Mouse (Mus musculus) megakaryocyte, adult 5-6 weeks (primary cell): Measurements from ENCODE around the gene Pin4. TPM values are rescaled to one million over a fixed set of nuclear protein-coding genes. Genes with fewer than 3 reads are reported as not detected.
A peak's percentile ranks its signal among the peaks of the same experiment; 100 is the strongest.

ENCODE experiments used
- ATAC-seq: 2 replicates; pipeline ENCODE4 v1.8.0; 2016; ENCODE audit warnings: mild to moderate bottlenecking, inconsistent platforms; ENCODE audit not compliant: poor library complexity, severe bottlenecking
- total RNA-seq, 2 experiments: library from RNA; stranded (forward) in 1 of 2; stranded (reverse) in 1 of 2; fragments of 153-499, 151-499 nt in 1 of 2; fragments of 221-1000, 200-1000 nt in 1 of 2; gene quantifications; 2 replicates each; pipeline versions ENCODE4 v1.2.3 to v1.2.4; 2015 to 2017

Gene Pin4
- total RNA-seq, 2 experiments from 2014 or later = 55.5 to 116 TPM

DNA sequence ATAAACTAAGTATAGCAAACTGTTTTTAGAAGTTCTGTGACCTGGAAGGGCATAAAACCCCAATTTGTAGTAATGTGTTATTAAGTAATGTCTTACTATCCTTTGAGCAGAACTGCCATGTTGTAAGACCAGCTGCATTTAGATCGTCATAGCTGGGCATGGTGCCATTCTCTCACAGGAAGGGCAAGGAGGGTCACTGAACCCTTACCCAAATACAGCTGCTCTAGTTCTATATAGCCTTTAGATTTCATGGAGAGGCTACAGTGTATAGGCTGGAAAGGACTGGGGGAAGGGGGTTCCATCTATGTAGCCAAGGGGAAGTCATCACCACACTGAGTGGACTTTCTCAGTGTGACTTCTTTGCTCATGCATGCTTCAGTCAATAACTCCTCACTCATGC lies 21.9 kb downstream of the Pin4 start:
- ATAC-seq = no peak

DNA sequence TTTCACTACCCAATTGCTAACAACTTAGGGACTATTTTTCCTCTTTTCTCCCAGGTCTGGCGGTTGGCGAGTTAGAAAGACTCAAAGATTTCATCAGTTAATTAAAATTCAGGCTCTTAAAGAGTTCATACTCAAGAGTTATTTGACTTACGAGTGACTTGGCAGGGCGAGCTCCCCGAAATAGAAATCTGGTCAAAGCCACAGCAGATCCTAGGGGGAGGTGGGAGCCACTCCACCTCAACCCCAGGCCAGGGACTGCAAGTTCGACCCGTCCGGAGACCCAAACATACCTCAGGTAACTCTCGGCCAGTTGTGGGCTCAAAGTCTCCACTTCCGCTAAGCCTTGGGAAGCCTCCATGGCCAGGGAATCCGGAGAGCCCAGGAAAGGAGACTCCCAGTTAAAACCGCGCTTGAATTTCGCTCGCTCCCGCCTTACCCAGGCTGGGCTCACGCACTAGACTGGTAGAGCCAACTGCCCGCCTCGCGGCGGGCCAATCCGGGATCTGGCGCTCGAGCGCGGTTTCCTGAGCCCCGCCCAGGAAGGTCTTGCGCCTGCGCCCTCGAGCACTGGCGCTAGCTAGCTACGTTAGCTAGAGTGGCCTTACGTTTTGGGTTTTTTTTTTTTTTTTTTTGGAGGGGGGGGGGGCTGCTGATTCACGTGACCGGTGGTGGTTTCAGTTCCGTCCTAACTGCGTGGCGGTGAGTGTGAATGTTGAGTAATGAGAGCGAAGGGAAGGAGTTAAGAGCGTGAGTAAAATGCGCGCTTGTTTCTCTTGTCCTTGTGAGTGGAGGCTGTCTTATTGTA lies 37.6 kb downstream of the Pin4 start, which contains the start of gene Ercc6l:
Ercc6l (minus strand) TSS at position 474 of the 805 bp plus-strand sequence.
- peak; percentile 97 for ATAC-seq

DNA sequence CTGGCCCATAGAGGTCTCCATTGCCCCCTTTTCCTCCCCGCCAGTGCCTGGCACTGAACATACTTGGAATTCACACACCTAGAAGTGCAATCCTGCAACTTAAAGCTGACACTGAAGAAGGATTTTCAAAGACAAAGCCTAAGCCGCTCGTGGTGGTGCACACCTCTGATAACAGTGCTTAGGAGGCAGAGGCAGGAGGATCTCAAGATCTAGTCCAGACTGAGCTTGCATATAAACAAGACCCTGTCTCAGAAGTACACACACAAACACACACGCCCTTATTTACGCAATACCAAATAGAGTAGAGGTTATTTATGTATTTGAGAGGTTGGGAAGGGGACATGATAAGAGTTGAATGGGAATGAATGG lies 38.2 kb downstream of the Pin4 start:
- ATAC-seq = no peak

DNA sequence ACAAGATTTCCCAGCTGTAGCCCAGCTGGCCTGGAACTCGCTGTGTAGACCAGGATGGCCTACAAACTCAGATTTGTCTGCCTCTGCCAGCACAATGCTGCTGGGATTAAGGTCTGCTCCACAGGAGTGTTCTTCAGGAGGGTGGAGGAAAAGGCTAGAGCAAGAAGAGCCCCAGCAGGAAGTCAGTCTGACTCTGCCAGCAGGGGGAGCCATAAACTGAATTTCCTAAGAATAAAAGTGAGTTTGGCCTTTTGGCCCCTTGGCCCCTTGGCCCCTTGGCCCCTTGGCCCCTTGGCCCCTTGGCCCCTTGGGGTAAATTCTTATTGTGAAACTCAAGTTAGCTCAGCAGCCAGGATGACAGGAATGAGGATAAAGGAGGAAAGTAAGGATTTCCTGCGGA lies 40.5 kb downstream of the Pin4 start:
- no peak for ATAC-seq

DNA sequence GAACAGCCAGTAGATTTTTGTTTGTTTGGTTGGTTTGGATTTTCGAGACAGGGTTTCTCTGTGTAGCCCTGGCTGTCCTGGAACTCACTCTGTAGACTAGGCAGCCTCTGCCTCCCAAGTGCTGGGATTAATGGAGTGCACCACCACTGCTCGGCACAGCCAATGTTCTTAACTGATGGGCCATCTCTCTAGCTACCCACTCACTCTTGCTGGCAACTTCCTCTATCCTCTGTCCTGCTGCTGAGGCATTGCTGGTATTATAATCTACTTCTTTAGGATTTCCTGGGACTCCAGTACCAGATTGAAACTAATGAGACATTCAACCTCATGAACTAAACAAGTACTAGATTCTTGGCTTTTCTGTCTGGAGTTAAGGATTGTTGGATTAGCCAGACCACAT lies 41.3 kb downstream of the Pin4 start:
- no peak for ATAC-seq

DNA sequence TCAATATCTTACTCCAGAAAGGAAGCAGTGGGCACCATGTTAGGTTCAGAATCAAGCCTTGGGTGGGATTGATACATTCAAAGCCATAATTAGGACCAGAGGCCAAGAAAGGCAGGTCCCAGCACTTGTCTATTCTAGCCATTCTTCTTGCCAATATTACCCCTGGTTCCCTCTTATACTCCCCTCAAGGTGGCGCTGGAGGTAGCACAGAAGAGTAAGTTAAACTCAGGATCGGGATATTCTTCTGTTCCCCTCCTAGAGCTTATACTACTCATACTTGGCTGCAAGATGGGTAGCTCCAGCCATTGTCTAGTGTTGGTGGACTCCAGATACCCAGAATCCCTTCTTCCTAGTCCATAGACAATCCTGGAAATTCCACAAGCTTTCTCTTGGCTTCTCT lies 43.8 kb downstream of the Pin4 start:
- ATAC-seq = 0 out of 2 replicates have a peak, but pooled peaks have one; percentile 33

DNA sequence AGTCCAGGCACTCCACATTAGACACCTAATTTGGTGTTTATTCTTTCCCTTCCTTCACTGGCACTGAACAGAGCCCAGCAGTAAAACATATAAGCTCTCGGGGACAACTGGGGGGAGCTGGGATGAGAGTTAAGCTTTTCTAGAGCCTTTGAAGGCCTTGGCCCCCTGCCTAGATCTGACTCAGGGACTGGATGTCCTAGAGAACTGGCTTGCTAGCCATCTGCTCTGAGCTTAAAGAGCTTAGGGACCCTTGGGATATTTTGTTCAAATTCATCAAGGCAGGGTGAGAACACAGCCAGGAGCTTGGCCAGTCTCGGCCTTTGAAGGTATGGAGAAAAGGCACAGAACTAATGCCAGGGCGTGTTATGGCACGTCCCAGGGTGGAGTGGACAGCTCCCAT lies 44.3 kb downstream of the Pin4 start:
- no peak for ATAC-seq

DNA sequence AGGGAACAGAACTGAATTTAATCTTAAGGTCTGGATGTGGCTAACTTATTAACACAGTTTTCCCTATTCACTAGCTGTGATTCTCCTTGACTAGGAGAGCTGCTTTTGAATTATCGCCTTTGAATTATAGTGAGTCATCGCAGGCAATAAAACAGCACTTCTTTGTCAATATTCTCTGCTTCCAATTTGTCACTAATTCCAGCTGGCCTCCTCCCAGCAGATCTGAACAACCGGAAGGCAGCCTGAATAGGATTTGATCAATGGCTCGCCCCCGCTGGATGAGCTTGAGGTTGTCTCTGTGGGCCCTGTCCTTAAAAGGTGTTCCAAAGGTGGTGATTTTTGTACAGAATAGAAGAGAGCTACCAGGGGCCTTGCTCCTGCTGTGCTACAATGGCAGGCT lies 47.3 kb downstream of the Pin4 start:
- no peak for ATAC-seq

DNA sequence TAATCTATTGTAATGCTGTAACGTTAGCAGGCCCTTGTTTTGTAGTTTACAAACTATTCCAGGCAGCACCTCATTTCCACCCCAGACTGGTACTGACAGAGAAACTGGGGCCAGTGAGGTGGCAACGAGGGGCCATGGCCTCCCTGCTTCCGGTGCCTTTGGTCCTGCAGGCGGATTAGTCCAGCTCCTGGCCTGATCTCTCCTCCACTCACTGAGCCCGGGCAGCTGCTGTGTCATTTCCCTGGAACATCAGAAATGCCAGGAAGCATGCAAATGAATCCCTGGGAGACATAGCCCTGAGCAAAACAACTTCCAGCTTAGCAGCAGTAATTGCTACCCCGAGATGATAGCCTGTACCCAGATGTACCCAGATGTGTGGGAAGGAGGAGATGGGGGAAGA lies 47.7 kb downstream of the Pin4 start:
- ATAC-seq = no peak

DNA sequence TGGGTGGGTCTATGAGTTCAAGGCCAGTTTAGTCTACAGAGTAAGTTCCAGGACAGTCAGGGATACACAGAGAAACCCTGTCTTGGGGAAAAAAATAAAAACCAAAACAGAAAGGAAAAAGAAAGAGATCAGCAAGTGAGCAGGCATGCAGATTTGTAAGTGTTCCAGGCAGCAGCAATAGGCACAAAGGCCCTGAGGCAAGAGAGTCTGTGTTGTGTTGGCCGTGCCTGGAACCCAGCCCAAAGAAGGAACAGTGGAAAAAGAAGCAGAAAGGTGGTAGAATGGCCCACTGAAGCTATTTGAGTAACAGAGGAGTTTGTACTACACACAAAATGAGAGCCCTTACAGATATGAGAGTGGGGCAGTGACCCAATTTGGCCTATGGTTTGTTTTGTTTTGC lies 50.5 kb downstream of the Pin4 start:
- no peak for ATAC-seq

DNA sequence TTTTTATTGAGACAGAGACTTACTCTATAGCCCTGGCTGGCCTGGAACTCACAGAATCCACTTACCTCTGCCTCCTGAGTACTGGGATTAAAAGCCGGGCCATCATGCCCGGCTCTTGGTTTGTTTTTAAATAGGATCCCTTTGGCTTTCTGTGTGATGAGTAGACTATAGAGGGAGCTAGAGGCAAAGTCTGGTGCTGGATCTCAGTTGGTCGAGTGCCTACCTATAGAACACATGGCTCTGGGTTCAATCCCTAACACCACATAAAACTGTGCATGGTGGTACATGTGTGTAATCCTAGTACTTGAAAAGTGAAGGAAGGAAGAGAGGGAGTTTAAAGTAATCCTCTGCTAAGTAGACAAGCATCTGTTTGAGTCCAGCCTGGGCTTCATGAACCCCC lies 50.9 kb downstream of the Pin4 start:
- ATAC-seq = no peak

DNA sequence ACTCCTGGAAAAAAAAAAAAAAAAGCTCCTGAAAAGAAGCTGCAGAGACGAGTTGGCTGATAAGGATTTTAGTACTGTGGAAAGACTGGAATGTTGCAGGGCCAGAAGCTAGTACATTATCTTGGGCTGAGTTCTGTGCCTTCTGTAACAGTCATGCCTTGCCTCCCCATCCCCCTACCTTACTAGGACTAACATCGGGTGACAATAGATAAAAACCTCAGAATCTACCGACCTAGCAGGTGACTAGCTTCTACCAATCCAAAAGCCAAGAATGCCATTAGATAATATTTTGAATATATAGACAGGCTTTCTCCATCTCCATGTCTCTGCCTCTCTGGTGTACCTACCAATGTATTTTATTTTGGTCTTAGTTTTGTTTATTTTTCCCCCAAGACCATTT lies 51.7 kb downstream of the Pin4 start:
- no peak for ATAC-seq

DNA sequence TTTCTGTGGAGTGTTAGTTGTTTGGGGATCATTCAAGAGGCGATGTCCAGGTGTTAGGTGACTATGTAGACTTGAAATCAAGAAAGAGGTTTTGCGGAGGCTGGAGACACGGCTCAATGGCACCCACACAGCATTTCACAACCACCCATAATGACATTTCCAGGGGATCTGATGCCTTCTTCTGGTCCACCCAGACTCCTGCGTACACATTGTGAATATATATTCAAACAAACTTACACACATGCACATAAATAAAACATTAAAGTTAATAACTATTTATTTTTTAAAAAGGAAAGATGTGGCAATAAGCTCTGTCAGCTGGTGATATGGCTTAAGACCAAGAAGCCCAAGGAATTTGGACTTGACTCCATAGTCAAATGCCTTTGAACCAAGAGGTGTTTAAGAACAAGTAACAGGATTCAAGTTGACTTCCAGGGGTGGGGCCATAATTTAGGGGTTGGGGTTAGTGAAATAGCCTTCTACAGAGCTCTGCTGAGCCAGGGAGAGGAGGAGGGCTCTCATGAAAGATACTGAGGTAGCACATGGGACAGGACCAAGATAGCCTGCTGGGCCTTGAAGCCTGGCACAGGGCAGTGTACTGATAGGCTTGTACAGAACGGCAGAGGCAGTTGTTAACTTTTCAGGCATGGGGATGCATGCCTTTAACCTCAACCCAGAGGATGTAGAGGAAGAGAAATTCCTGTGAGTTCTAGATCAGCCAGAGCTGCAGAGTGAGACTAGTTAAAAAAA lies 56.5 kb downstream of the Pin4 start:
- ATAC-seq = no peak

Other genes starting within 250 kb of the Pin4 start
- gene Rtl5, start 48.1 kb upstream of the Pin4 start, total RNA-seq (2015) = 3.3 and 4.2 TPM in 2 replicates
- gene Rtl5, start 48.1 kb upstream of the Pin4 start, total RNA-seq (2017) = 4.0 and 4.2 TPM in 2 replicates
- gene Ercc6l, start 37.6 kb downstream of the Pin4 start, total RNA-seq (2015) = 22.7 and 26.9 TPM in 2 replicates
- gene Ercc6l, start 37.6 kb downstream of the Pin4 start, total RNA-seq (2017) = 28.5 and 29.9 TPM in 2 replicates
- gene Rps4x, start 69.9 kb downstream of the Pin4 start, total RNA-seq (2015) = 2,519 and 2,672 TPM in 2 replicates
- 1,532 and 1,544 TPM in 2 replicates for gene Rps4x, start 69.9 kb downstream of the Pin4 start, total RNA-seq (2017)
- 1.9 TPM in 1 of 2 replicates, not detected in the other for gene Cited1, start 132.7 kb downstream of the Pin4 start, total RNA-seq (2015)
- not detected in 2 replicates for gene Cited1, start 132.7 kb downstream of the Pin4 start, total RNA-seq (2017)